Mouse (Mus musculus) frontal cortex, postnatal 10 days (tissue): ENCODE results near the gene N4bp3.

ENCODE experiments used
- DNase-seq, 2 experiments: peaks; one replicate each; pipeline ENCODE4 v3.0.0; 2022; ENCODE audit warnings: low spot score in 2 of 2, mixed read lengths in 1 of 2

The N4bp3 gene

GRCm38 (mm10) chr11:51597553-51597952 lies 53.1 kb downstream of the N4bp3 start:
- no peak for DNase-seq

GRCm38 (mm10) chr11:51595459-51596083 lies 55.1 kb downstream of the N4bp3 start:
- DNase-seq, result no peak

- no peak for DNase-seq
These were observed 55.8 kb downstream of the N4bp3 start for GRCm38 (mm10) chr11:51594715-51595350.

GRCm38 (mm10) chr11:51593849-51594248 lies 56.8 kb downstream of the N4bp3 start:
- DNase-seq, result no peak

- DNase-seq, result no peak
These were observed 57.3 kb downstream of the N4bp3 start for GRCm38 (mm10) chr11:51593368-51593767.
